Mouse (Mus musculus): ENCODE results near the gene Tns1.

DNA sequence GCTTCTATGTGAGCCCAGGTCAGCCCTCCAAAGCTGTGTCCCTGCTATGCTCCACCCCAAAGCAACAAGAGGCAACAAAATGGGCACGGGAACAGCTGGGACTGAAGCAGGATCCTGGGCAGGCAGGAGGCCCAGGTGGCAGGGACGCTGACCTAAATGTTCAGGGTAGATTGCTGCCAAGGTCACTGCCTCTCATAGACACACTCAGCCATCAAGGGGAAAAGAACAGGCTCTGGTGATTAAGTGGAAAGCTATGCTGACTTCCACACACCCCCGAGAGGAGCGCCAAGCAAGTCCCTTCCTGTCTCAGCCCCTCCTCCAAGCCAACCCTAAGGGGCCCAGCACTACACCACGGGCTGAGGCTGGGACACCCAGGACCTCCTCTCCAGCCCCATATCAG, 115.8 kb downstream of the Tns1 start:
- TF ChIP-seq CTCF (IDR thresholded peaks at IDR 0.05; ENCODE audit: low read depth) (no peak), EP300 (optimal IDR thresholded peaks at IDR 0.05) (no peak)
